Mouse (Mus musculus) ES-E14 (cell line): ENCODE data around the gene Ces2h. TPM values are rescaled to one million over a fixed set of nuclear protein-coding genes. Genes with fewer than 3 reads are reported as not detected.

ENCODE experiments used
- DNase-seq: peaks from one replicate; pipeline ENCODE4 v3.0.0-alpha.2; 2013; ENCODE audit warnings: low read depth, low spot score
- H3K27ac ChIP-seq: 2 replicates; pipeline ENCODE4 v1.5.1; 2012; ENCODE audit warnings: low read depth, mild to moderate bottlenecking, low read length, moderate library complexity, mixed read lengths; ENCODE audit not compliant: poor library complexity, insufficient read depth, severe bottlenecking
- H3K36me3 ChIP-seq: 2 replicates; pipeline ENCODE4 v1.6.1; 2012; ENCODE audit warnings: mild to moderate bottlenecking, low read length, moderate library complexity, mixed read lengths; ENCODE audit not compliant: control insufficient read depth, poor library complexity, insufficient read depth, severe bottlenecking
- H3K4me1 ChIP-seq, 2 experiments: fragments of 150-350 bp in 1 of 2; sonication (generic) in 1 of 2; 2 replicates each; pipeline ENCODE4 v1.6.1; 2012; ENCODE audit warnings: low read length in 2 of 2, mild to moderate bottlenecking in 1 of 2, mixed read lengths in 1 of 2; ENCODE audit not compliant: control insufficient read depth in 2 of 2, insufficient read depth in 2 of 2, poor library complexity in 1 of 2
- H3K4me3 ChIP-seq, 2 experiments: fragments of 150-350 bp in 1 of 2; sonication (generic) in 1 of 2; 2 replicates each; pipeline ENCODE4 v1.5.1; 2012; ENCODE audit warnings: low read length in 2 of 2, low read depth in 1 of 2, mild to moderate bottlenecking in 1 of 2, mixed read lengths in 1 of 2; ENCODE audit not compliant: insufficient read depth in 1 of 2, poor library complexity in 1 of 2, severe bottlenecking in 1 of 2
- H3K9ac ChIP-seq: 2 replicates; pipeline ENCODE4 v1.6.1; 2012; ENCODE audit warnings: low read depth, mild to moderate bottlenecking, low read length, mixed read lengths; ENCODE audit not compliant: poor library complexity, insufficient read depth, severe bottlenecking
- H3K9me3 ChIP-seq: fragments of 150-350 bp; sonication (generic); 2 replicates; pipeline ENCODE4 v1.6.1; 2012; ENCODE audit warnings: low read depth, mild to moderate bottlenecking, low read length; ENCODE audit not compliant: control insufficient read depth, insufficient read depth
- CHD2 ChIP-seq: IDR thresholded peaks from 2 replicates; pipeline ENCODE4 v1.6.1; 2014; ENCODE audit warnings: mild to moderate bottlenecking, low read depth, low read length, inconsistent platforms
- HCFC1 ChIP-seq: IDR thresholded peaks from 2 replicates; pipeline ENCODE4 v1.6.1; 2012; ENCODE audit warnings: low read length, inconsistent platforms, borderline replicate concordance; ENCODE audit not compliant: insufficient read depth
- MAFK ChIP-seq: IDR thresholded peaks from 2 replicates; pipeline ENCODE4 v1.6.1; 2014; ENCODE audit warnings: mild to moderate bottlenecking, low read depth, low read length, inconsistent platforms; ENCODE audit not compliant: insufficient read depth
- ZC3H11A ChIP-seq: IDR thresholded peaks from 2 replicates; pipeline ENCODE4 v1.6.1; 2012; ENCODE audit warnings: low read depth, mild to moderate bottlenecking, inconsistent platforms, low read length, borderline replicate concordance
- ZNF384 ChIP-seq: IDR thresholded peaks from 2 replicates; pipeline ENCODE4 v1.6.1; 2012; ENCODE audit warnings: low read depth, low read length, inconsistent platforms
- in situ Hi-C, 2 experiments: fragments of 600-800 bp; cut with MboI; formaldehyde crosslinking; loops; one replicate each; pipeline ENCODE4 v1.15.1; 2025; ENCODE audit warnings: low sequenced_read_pairs in 2 of 2, inconsistent platforms in 1 of 2; ENCODE audit not compliant: unreplicated experiment in 2 of 2
- total RNA-seq: library from RNA; depleted of rRNA; stranded (reverse); fragments of 300-350 nt; gene quantifications from 2 replicates; pipeline ENCODE4 v1.2.3, GENCODE M21; 2012; rRNA removed

Ces2h gene
- not detected in 2 replicates for total RNA-seq

DNA sequence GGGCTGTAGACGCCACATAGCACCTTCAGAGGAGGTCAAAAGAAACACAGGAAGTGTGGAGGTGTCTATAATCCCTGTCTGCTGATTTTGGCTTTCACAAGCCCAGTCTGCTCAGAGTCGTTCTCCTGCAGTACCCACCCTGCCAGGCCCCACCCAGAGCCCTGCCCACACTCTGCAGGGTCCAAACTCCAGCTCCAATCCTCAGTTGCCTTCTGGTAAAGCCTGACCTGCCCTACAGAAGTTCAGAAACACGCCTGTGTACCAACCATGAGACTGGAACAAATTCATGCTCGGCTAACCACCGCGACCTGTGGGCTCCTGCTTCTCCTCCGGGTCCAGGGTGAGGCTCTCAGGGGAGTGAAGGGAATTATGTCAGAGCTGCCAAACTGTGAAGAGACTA lies at the start of gene Ces2h:
Ces2h (plus strand) TSS at position 268 of the 400 bp plus-strand sequence.
- Histone ChIP-seq H3K4me3 (no peak within 1 kb of the TSS), H3K4me1 (no peaks in the 10 kb centered on the region), H3K27ac (no peak within 1 kb of the TSS), H3K9me3 (no peaks in the 10 kb centered on the region), H3K9ac (no peak within 1 kb of the TSS), H3K36me3 (no peaks in the 10 kb centered on the region)
- in situ Hi-C loops: no loop called here
- DNase-seq: no peak
- TF ChIP-seq MAFK (no peak), ZC3H11A (no peak), ZNF384 (no peak), HCFC1 (no peak)

DNA sequence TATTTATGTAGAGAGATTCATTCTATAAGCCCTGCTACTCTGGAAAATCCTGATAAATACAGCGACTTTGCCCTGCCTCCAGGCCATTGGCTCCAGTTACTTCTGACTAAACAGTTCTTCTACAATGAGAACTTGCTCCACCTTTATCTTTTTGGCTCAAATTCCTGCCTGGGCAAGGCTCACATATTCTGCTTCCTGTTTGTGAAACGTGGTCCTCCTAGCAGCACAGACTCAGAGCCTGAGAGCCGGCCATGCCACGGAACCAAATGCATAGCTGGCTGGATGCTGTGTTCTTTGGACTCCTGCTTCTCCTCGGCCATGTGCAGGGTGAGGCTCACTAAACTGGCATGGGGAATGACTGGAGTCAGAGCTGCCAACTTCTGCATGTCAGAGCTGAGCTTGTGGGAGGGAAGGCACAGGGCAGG lies 39.1 kb upstream of the Ces2h start, which contains the start of gene Ces2g:
Ces2g (plus strand) TSS at position 182 of the 425 bp plus-strand sequence.
- no peak for DNase-seq
- Histone ChIP-seq H3K9ac (no peak within 1 kb of the TSS), H3K4me1 (no peaks in the 10 kb centered on the region), H3K36me3 (no peaks in the 10 kb centered on the region), H3K27ac (no peak within 1 kb of the TSS), H3K4me3 (no peak within 1 kb of the TSS), H3K9me3 (no peaks in the 10 kb centered on the region)
- TF ChIP-seq HCFC1 (no peak), ZNF384 (no peak), CHD2 (no peak), MAFK (no peak), ZC3H11A (no peak)
- in situ Hi-C loops: no loop called here

DNA sequence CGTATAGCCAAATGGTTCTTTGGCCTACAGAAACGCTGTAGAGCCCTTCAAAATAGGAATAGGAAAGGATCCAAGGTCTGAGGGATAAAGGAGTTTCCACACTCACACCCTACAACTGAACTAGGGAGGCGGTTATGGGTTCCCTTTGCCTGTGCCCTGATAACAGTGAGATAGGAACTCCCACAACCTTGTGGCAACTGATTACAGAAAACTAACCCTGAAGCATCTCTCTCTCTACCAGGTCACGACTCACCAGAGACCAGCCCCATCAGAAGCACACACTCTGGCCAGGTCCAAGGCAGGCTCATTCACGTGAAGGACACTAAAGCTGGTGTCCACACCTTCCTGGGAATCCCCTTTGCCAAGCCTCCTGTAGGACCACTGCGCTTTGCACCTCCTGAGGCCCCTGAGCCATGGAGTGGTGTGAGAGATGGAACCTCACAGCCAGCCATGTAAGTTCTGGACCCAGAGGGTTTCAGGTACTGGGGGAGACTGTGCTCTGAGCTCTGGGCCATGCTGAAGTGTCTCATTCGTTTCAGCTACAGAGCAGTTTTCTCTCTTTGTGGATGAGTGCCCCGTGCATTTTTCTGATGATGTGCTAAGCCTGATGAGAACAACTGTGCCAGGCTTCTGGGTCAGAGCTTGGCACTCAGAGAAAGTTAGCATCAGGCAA lies 38.3 kb upstream of the Ces2h start:
- Histone ChIP-seq H3K9me3 (no peaks in the 10 kb centered on the region), H3K4me1 (no peaks in the 10 kb centered on the region), H3K27ac (no peak overlapping the region), H3K4me3 (no peak overlapping the region), H3K9ac (no peak overlapping the region), H3K36me3 (no peaks in the 10 kb centered on the region)
- DNase-seq: no peak
- in situ Hi-C loops: no loop called here
- TF ChIP-seq MAFK: no peak
- no peak for TF ChIP-seq ZC3H11A
- TF ChIP-seq HCFC1: no peak
- TF ChIP-seq ZNF384: no peak
- TF ChIP-seq CHD2: no peak

DNA sequence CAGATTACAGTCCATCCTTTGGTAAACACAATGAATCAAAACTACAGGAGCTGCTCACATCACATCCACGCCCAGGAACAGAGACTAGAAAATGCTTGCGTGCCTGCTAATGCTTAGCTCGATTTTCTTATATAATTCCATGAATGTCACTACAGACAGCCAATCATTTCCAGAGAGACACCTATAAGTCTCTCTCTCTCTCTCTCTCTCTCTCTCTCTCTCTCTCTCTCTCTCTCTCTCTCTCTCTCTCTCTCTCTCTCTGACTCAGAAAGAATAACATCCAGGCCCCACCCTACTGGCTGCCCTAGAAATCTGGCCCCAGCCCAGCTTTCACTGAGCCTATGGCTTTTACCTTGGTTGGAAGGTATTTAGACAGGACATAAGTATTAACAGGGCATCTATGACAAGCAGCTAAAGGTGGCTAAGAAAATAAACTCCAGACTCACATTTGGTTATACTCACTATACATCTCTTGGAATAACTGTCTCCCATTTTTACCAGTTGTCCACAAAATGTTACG lies 37.2 kb upstream of the Ces2h start:
- Histone ChIP-seq H3K4me3 (no peak overlapping the region), H3K27ac (no peak overlapping the region), H3K9ac (no peak overlapping the region), H3K36me3 (no peaks in the 10 kb centered on the region), H3K9me3 (no peaks in the 10 kb centered on the region), H3K4me1 (no peaks in the 10 kb centered on the region)
- TF ChIP-seq ZC3H11A: no peak
- no peak for TF ChIP-seq CHD2
- TF ChIP-seq ZNF384: no peak
- no peak for TF ChIP-seq MAFK
- no peak for TF ChIP-seq HCFC1
- DNase-seq: no peak
- in situ Hi-C loops: no loop called here
